Mouse (Mus musculus) brain, embryonic 14.5 days (tissue): ENCODE data around the gene Gucd1.

Experiments used
- CTCF ChIP-seq: fragments of 200-500 bp; IDR thresholded peaks from 2 replicates; pipeline ENCODE4 v1.5.1; 2012; ENCODE audit warnings: inconsistent platforms, mild to moderate bottlenecking, moderate library complexity, borderline replicate concordance; ENCODE audit not compliant: insufficient read depth, insufficient read length; ENCODE audit errors: extremely low read depth
- POLR2A ChIP-seq: fragments of 200-500 bp; IDR thresholded peaks from 2 replicates; pipeline ENCODE4 v1.6.1; 2012; ENCODE audit warnings: mild to moderate bottlenecking, inconsistent platforms, borderline replicate concordance; ENCODE audit not compliant: poor library complexity, insufficient read depth, insufficient read length, severe bottlenecking; ENCODE audit errors: extremely low read depth

DNA sequence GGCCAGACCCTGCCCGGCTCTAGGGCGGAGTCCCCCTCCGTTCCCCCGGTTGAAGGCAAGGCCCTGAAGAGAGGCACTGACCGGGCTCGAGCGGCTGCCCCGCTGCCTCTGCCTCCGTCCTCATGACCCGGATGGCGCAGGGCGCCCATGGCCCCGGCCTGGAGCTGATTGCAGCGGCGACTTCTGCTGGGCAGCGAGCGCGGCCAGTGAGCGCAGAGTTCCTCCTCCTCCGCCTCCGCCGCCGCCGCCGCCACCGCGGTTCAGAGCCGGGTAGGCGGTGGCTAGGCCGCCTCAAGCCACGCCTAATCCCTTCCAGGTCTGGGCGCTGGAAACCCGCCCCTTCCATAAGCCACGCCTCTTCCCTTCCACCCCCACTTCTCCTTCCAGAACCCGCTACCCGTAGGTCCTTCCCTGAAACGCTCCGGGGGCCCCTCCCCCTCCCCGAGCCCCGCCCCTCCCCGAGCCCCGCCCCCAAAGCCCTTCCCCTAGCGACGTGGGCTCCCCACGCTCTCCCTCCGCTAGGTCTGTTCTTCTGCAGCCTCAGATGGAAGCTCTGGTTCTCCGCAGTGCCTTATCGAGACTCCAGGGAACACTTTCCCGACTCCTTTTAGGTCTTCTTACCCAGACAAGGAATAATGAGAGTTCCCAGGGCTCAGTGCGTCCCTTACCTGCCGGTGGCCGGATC lies 557 bp downstream of the Gucd1 start, which contains the start of gene Snrpd3:
- no peak for TF ChIP-seq CTCF
- peak; percentile 93 for TF ChIP-seq POLR2A
